Mouse (Mus musculus): ENCODE data around the gene Tacc3. TPM values are rescaled to one million over a fixed set of nuclear protein-coding genes. Genes with fewer than 3 reads are reported as not detected.

Tacc3 gene
- polyA plus RNA-seq, 1 experiment from 2014 or later: 316 TPM

- Histone ChIP-seq H3K27ac (replicated peaks; ENCODE audit: low read depth, low read length) (peak overlapping the region; percentile 93), H3K4me2 (ENCODE audit: low read depth, severe bottlenecking) (peak overlapping the region; percentile 34), H3K4me1 (ENCODE audit: control insufficient read depth, insufficient read depth, low read length) (peaks cover 54% of the 10 kb centered on the region), H3K9ac (ENCODE audit: low read length) (peak overlapping the region; percentile 51), H3K36me3 (ENCODE audit: control insufficient read depth, insufficient read depth, low read length) (no peaks in the 10 kb centered on the region), H3K9me3 (ENCODE audit: control insufficient read depth, low read length) (no peaks in the 10 kb centered on the region), H3K4me3 (ENCODE audit: low read depth, low read length) (0 out of 2 replicates have a peak overlapping the region, but pooled peaks have one; percentile 5), H3K27me3 (ENCODE audit: control insufficient read depth, insufficient read depth, low read length) (peaks cover 10% of the 10 kb centered on the region)
- DNase-seq (ENCODE audit: low spot score) (peak; percentile 86), ATAC-seq (ENCODE audit: insufficient number of reproducible peaks, low FRiP score, low TSS enrichment, low read depth) (peak; percentile 81)
- 2% methylated on average over 24 of the region's 24 CpGs for WGBS
Measured at GRCm38 (mm10) chr5:33692393-33692792, 34.5 kb downstream of the Tacc3 start.

GRCm38 (mm10) chr5:33694461-33694847 is 36.5 kb downstream of the Tacc3 start:
- Histone ChIP-seq H3K4me2 (ENCODE audit: low read depth, severe bottlenecking) (peak overlapping the region; percentile 14; the same call in 1 of the 2 replicates), H3K27me3 (ENCODE audit: control insufficient read depth, insufficient read depth, low read length) (peaks cover 10% of the 10 kb centered on the region)

GRCm38 (mm10) chr5:33694848-33695717 is 37.2 kb downstream of the Tacc3 start:
- H3K4me2 ChIP-seq (ENCODE audit: low read depth, severe bottlenecking): peak overlapping the region; percentile 88
- peak overlapping the region; percentile 71 for H3K9ac ChIP-seq (ENCODE audit: low read length)
- ATAC-seq (ENCODE audit: insufficient number of reproducible peaks, low FRiP score, low TSS enrichment, low read depth) (0 out of 2 replicates have a peak, but pooled peaks have one; percentile 18), DNase-seq (ENCODE audit: low spot score) (peak; percentile 74)
- 2% methylated on average over 71 of the region's 71 CpGs for WGBS
- H3K4me1 ChIP-seq (ENCODE audit: control insufficient read depth, insufficient read depth, low read length): peaks cover 60% of the 10 kb centered on the region
- H3K9me3 ChIP-seq (ENCODE audit: control insufficient read depth, low read length): no peaks in the 10 kb centered on the region
- H3K36me3 ChIP-seq (ENCODE audit: control insufficient read depth, insufficient read depth, low read length): no peaks in the 10 kb centered on the region
- peak overlapping the region; percentile 79 for H3K27ac ChIP-seq (replicated peaks; ENCODE audit: low read depth, low read length)
- peak overlapping the region; percentile 34 for H3K4me3 ChIP-seq (ENCODE audit: low read depth, low read length)
- H3K27me3 ChIP-seq (ENCODE audit: control insufficient read depth, insufficient read depth, low read length): peaks cover 10% of the 10 kb centered on the region

More at GRCm38 (mm10) chr5:33694461-33694847, 36.5 kb downstream of the Tacc3 start:
- Histone ChIP-seq H3K9me3 (ENCODE audit: control insufficient read depth, low read length) (no peaks in the 10 kb centered on the region), H3K4me1 (ENCODE audit: control insufficient read depth, insufficient read depth, low read length) (peaks cover 61% of the 10 kb centered on the region), H3K36me3 (ENCODE audit: control insufficient read depth, insufficient read depth, low read length) (no peaks in the 10 kb centered on the region), H3K27ac (replicated peaks; ENCODE audit: low read depth, low read length) (no peak overlapping the region), H3K9ac (ENCODE audit: low read length) (no peak overlapping the region), H3K4me3 (ENCODE audit: low read depth, low read length) (no peak overlapping the region)
- ATAC-seq (ENCODE audit: insufficient number of reproducible peaks, low FRiP score, low TSS enrichment, low read depth): no peak
- no peak for DNase-seq (ENCODE audit: low spot score)
- 64% methylated on average over 9 of the region's 9 CpGs for WGBS

GRCm38 (mm10) chr5:33695718-33696121 is 37.8 kb downstream of the Tacc3 start:
- WGBS: under 1% methylated on average over 24 of the region's 24 CpGs
- Histone ChIP-seq H3K9ac (ENCODE audit: low read length) (peak overlapping the region; percentile 71), H3K27ac (replicated peaks; ENCODE audit: low read depth, low read length) (peak overlapping the region; percentile 79), H3K27me3 (ENCODE audit: control insufficient read depth, insufficient read depth, low read length) (peaks cover 10% of the 10 kb centered on the region), H3K9me3 (ENCODE audit: control insufficient read depth, low read length) (no peaks in the 10 kb centered on the region), H3K36me3 (ENCODE audit: control insufficient read depth, insufficient read depth, low read length) (no peaks in the 10 kb centered on the region), H3K4me2 (ENCODE audit: low read depth, severe bottlenecking) (peak overlapping the region; percentile 88), H3K4me1 (ENCODE audit: control insufficient read depth, insufficient read depth, low read length) (peaks cover 65% of the 10 kb centered on the region), H3K4me3 (ENCODE audit: low read depth, low read length) (peak overlapping the region; percentile 34)
- DNase-seq (ENCODE audit: low spot score): peak; percentile 71
- ATAC-seq (ENCODE audit: insufficient number of reproducible peaks, low FRiP score, low TSS enrichment, low read depth): no peak

GRCm38 (mm10) chr5:33696430-33696829 is 38.5 kb downstream of the Tacc3 start:
- Histone ChIP-seq H3K27ac (replicated peaks; ENCODE audit: low read depth, low read length) (no peak overlapping the region), H3K9ac (ENCODE audit: low read length) (no peak overlapping the region), H3K4me2 (ENCODE audit: low read depth, severe bottlenecking) (no peak overlapping the region), H3K9me3 (ENCODE audit: control insufficient read depth, low read length) (no peaks in the 10 kb centered on the region), H3K4me1 (ENCODE audit: control insufficient read depth, insufficient read depth, low read length) (peaks cover 65% of the 10 kb centered on the region), H3K36me3 (ENCODE audit: control insufficient read depth, insufficient read depth, low read length) (no peaks in the 10 kb centered on the region), H3K4me3 (ENCODE audit: low read depth, low read length) (no peak overlapping the region), H3K27me3 (ENCODE audit: control insufficient read depth, insufficient read depth, low read length) (peaks cover 10% of the 10 kb centered on the region)
- 48% methylated on average over 5 of the region's 5 CpGs for WGBS
- ATAC-seq (ENCODE audit: insufficient number of reproducible peaks, low FRiP score, low TSS enrichment, low read depth): no peak
- no peak for DNase-seq (ENCODE audit: low spot score)

GRCm38 (mm10) chr5:33697534-33697933 is 39.6 kb downstream of the Tacc3 start:
- Histone ChIP-seq H3K4me1 (ENCODE audit: control insufficient read depth, insufficient read depth, low read length) (peaks cover 56% of the 10 kb centered on the region), H3K27ac (replicated peaks; ENCODE audit: low read depth, low read length) (no peak overlapping the region), H3K36me3 (ENCODE audit: control insufficient read depth, insufficient read depth, low read length) (no peaks in the 10 kb centered on the region), H3K27me3 (ENCODE audit: control insufficient read depth, insufficient read depth, low read length) (peaks cover 10% of the 10 kb centered on the region), H3K9me3 (ENCODE audit: control insufficient read depth, low read length) (no peaks in the 10 kb centered on the region), H3K4me2 (ENCODE audit: low read depth, severe bottlenecking) (no peak overlapping the region; the same call in 1 of the 2 replicates), H3K4me3 (ENCODE audit: low read depth, low read length) (no peak overlapping the region), H3K9ac (ENCODE audit: low read length) (no peak overlapping the region)
- ATAC-seq (ENCODE audit: insufficient number of reproducible peaks, low FRiP score, low TSS enrichment, low read depth) (no peak), DNase-seq (ENCODE audit: low spot score) (no peak)
- 39% methylated on average over 1 of the region's 1 CpGs for WGBS

GRCm38 (mm10) chr5:33697947-33698512 is 40.1 kb downstream of the Tacc3 start:
- no peaks in the 10 kb centered on the region for H3K9me3 ChIP-seq (ENCODE audit: control insufficient read depth, low read length)
- H3K27ac ChIP-seq (replicated peaks; ENCODE audit: low read depth, low read length): no peak overlapping the region
- ATAC-seq (ENCODE audit: insufficient number of reproducible peaks, low FRiP score, low TSS enrichment, low read depth) (no peak), DNase-seq (ENCODE audit: low spot score) (no peak)
- peaks cover 10% of the 10 kb centered on the region for H3K27me3 ChIP-seq (ENCODE audit: control insufficient read depth, insufficient read depth, low read length)
- no peak overlapping the region; the same call in 1 of the 2 replicates for H3K4me2 ChIP-seq (ENCODE audit: low read depth, severe bottlenecking)
- no peak overlapping the region for H3K9ac ChIP-seq (ENCODE audit: low read length)
- 12% methylated on average over 13 of the region's 13 CpGs for whole genome bisulfite sequencing
- no peaks in the 10 kb centered on the region for H3K36me3 ChIP-seq (ENCODE audit: control insufficient read depth, insufficient read depth, low read length)
- H3K4me3 ChIP-seq (ENCODE audit: low read depth, low read length): no peak overlapping the region
- H3K4me1 ChIP-seq (ENCODE audit: control insufficient read depth, insufficient read depth, low read length): peaks cover 51% of the 10 kb centered on the region

- Histone ChIP-seq H3K27ac (replicated peaks; ENCODE audit: low read depth, low read length) (no peak overlapping the region), H3K4me1 (ENCODE audit: control insufficient read depth, insufficient read depth, low read length) (peaks cover 47% of the 10 kb centered on the region), H3K4me3 (ENCODE audit: low read depth, low read length) (no peak overlapping the region), H3K27me3 (ENCODE audit: control insufficient read depth, insufficient read depth, low read length) (peaks cover 10% of the 10 kb centered on the region), H3K4me2 (ENCODE audit: low read depth, severe bottlenecking) (no peak overlapping the region), H3K9me3 (ENCODE audit: control insufficient read depth, low read length) (no peaks in the 10 kb centered on the region), H3K36me3 (ENCODE audit: control insufficient read depth, insufficient read depth, low read length) (no peaks in the 10 kb centered on the region), H3K9ac (ENCODE audit: low read length) (no peak overlapping the region)
- DNase-seq (ENCODE audit: low spot score): no peak
- WGBS: 85% methylated on average over 5 of the region's 5 CpGs
- ATAC-seq (ENCODE audit: insufficient number of reproducible peaks, low FRiP score, low TSS enrichment, low read depth): no peak
Measured at GRCm38 (mm10) chr5:33698669-33699068, 40.7 kb downstream of the Tacc3 start.

Data from limb, embryonic 11.5 days (tissue).